Mouse (Mus musculus): ENCODE results near the gene Cnksr3. TPM values are rescaled to one million over a fixed set of nuclear protein-coding genes. Genes with fewer than 3 reads are reported as not detected.

The Cnksr3 gene
- polyA plus RNA-seq, 1 experiment from 2014 or later, result 3.2 TPM

GRCm38 (mm10) chr10:7163031-7163430 lies 49.0 kb downstream of the Cnksr3 start:
- Histone ChIP-seq H3K4me1 (ENCODE audit: control insufficient read depth, insufficient read depth, low read length) (peaks cover 12% of the 10 kb centered on the region), H3K27ac (ENCODE audit: low read depth, low read length) (no peak overlapping the region), H3K36me3 (ENCODE audit: control insufficient read depth, insufficient read depth, low read length) (no peaks in the 10 kb centered on the region), H3K9ac (ENCODE audit: low read length) (no peak overlapping the region), H3K9me3 (replicated peaks; ENCODE audit: control insufficient read depth, low read length) (no peaks in the 10 kb centered on the region), H3K27me3 (replicated peaks; ENCODE audit: control insufficient read depth, insufficient read depth, low read length) (no peaks in the 10 kb centered on the region), H3K4me3 (ENCODE audit: low read depth, low read length) (no peak overlapping the region), H3K4me2 (ENCODE audit: low read length) (no peak overlapping the region)
- DNase-seq (ENCODE audit: low spot score), result peak; percentile 58
- ATAC-seq, result peak; percentile 57
- WGBS, result 15% methylated on average over 12 of the region's 12 CpGs

DNA sequence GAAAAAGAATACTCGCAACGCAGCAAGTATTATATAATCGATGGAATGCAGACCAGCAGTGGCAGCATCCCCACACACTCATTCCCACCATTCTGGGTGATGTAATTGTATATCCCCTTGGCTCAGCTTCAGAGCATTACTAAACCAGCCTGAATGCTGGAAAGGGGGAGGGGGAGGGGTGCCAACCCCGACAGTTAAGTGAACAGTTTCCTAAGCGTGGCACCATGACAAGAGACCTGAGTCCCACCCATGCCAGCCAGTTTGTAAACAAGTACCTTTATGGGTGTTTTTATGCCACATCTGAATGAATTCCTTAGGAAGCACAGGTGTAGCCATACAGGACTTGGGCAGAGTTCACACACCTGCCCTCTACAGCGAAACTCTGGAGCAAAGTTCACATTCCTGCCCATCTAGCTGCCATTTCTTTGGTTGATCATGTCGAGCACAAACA lies 53.0 kb downstream of the Cnksr3 start:
- WGBS, result 29% methylated on average over 7 of the region's 7 CpGs
- H3K9me3 ChIP-seq (replicated peaks; ENCODE audit: control insufficient read depth, low read length), result no peaks in the 10 kb centered on the region
- H3K4me2 ChIP-seq (ENCODE audit: low read length), result peak overlapping the region; percentile 44
- no peak overlapping the region for H3K9ac ChIP-seq (ENCODE audit: low read length)
- H3K36me3 ChIP-seq (ENCODE audit: control insufficient read depth, insufficient read depth, low read length), result no peaks in the 10 kb centered on the region
- DNase-seq (ENCODE audit: low spot score) (peak; percentile 89), ATAC-seq (peak; percentile 80)
- 0 out of 2 replicates have a peak overlapping the region, but pooled peaks have one; percentile 1 for H3K4me3 ChIP-seq (ENCODE audit: low read depth, low read length)
- no peak overlapping the region; the same call in 1 of the 2 replicates for H3K27ac ChIP-seq (ENCODE audit: low read depth, low read length)
- peaks cover 12% of the 10 kb centered on the region for H3K4me1 ChIP-seq (ENCODE audit: control insufficient read depth, insufficient read depth, low read length)
- H3K27me3 ChIP-seq (replicated peaks; ENCODE audit: control insufficient read depth, insufficient read depth, low read length), result no peaks in the 10 kb centered on the region

DNA sequence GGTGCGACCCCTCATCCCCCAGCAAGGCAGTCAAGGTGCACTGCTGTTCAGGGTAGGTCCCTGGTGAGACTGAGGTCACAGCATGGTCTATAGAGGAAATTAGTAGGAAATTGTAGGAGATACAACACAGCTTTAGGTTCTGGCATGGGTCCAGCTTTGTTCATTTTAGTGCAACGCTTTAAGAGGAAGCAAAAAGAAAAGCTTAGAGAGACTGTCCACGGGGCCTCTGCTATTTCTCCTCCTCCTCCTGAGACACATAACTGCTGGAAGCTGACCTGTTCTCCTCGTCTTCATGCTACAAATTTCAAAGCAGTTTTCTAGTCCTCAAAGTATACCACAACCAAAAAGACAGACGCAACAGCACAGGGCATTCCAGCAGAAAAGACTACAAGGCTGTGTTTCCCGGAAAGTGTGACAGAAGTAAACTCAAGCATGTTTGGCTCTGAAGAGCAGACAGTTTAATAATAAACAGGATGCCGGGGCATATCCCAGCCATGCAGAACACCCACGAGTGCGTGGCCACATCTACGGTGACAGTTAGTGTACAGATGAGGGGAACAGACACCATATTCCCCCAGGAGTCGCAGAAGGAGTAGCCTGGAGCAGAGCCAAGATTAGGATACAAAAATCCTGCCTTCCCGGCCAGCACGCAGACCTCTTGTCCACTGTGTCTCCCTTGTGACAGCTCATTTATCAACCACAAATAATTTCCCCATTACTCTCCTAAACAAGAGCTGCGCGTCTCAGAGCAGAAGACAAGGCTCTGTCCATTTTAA lies 53.6 kb downstream of the Cnksr3 start:
- DNase-seq (ENCODE audit: low spot score) (peak; percentile 74), ATAC-seq (peak; percentile 60)
- no peaks in the 10 kb centered on the region for H3K36me3 ChIP-seq (ENCODE audit: control insufficient read depth, insufficient read depth, low read length)
- H3K4me3 ChIP-seq (ENCODE audit: low read depth, low read length), result 0 out of 2 replicates have a peak overlapping the region, but pooled peaks have one; percentile 1
- H3K9me3 ChIP-seq (replicated peaks; ENCODE audit: control insufficient read depth, low read length), result no peaks in the 10 kb centered on the region
- H3K27me3 ChIP-seq (replicated peaks; ENCODE audit: control insufficient read depth, insufficient read depth, low read length), result no peaks in the 10 kb centered on the region
- H3K27ac ChIP-seq (ENCODE audit: low read depth, low read length), result peak overlapping the region; percentile 35; the same call in 1 of the 2 replicates
- WGBS, result 27% methylated on average over 15 of the region's 15 CpGs
- peak overlapping the region; percentile 44 for H3K4me2 ChIP-seq (ENCODE audit: low read length)
- H3K9ac ChIP-seq (ENCODE audit: low read length), result no peak overlapping the region; the same call in none of the 2 replicates
- peaks cover 12% of the 10 kb centered on the region for H3K4me1 ChIP-seq (ENCODE audit: control insufficient read depth, insufficient read depth, low read length)

- H3K36me3 ChIP-seq (ENCODE audit: control insufficient read depth, insufficient read depth, low read length), result no peaks in the 10 kb centered on the region
- H3K9me3 ChIP-seq (replicated peaks; ENCODE audit: control insufficient read depth, low read length), result no peaks in the 10 kb centered on the region
- no peak overlapping the region for H3K4me3 ChIP-seq (ENCODE audit: low read depth, low read length)
- peaks cover 12% of the 10 kb centered on the region for H3K4me1 ChIP-seq (ENCODE audit: control insufficient read depth, insufficient read depth, low read length)
- WGBS, result 96% methylated on average over 5 of the region's 5 CpGs
- ATAC-seq (no peak), DNase-seq (ENCODE audit: low spot score) (no peak)
- no peak overlapping the region for H3K4me2 ChIP-seq (ENCODE audit: low read length)
- no peak overlapping the region for H3K27ac ChIP-seq (ENCODE audit: low read depth, low read length)
- no peaks in the 10 kb centered on the region for H3K27me3 ChIP-seq (replicated peaks; ENCODE audit: control insufficient read depth, insufficient read depth, low read length)
- no peak overlapping the region for H3K9ac ChIP-seq (ENCODE audit: low read length)
Measured at GRCm38 (mm10) chr10:7154877-7155276, 57.2 kb downstream of the Cnksr3 start.

- Histone ChIP-seq H3K27me3 (replicated peaks; ENCODE audit: control insufficient read depth, insufficient read depth, low read length) (no peaks in the 10 kb centered on the region), H3K36me3 (ENCODE audit: control insufficient read depth, insufficient read depth, low read length) (no peaks in the 10 kb centered on the region), H3K4me1 (ENCODE audit: control insufficient read depth, insufficient read depth, low read length) (no peaks in the 10 kb centered on the region; the same call in 1 of the 2 replicates), H3K4me3 (ENCODE audit: low read depth, low read length) (no peak overlapping the region), H3K9ac (ENCODE audit: low read length) (no peak overlapping the region), H3K9me3 (replicated peaks; ENCODE audit: control insufficient read depth, low read length) (no peaks in the 10 kb centered on the region), H3K4me2 (ENCODE audit: low read length) (no peak overlapping the region), H3K27ac (ENCODE audit: low read depth, low read length) (no peak overlapping the region)
- 86% methylated on average over 4 of the region's 4 CpGs for WGBS
- DNase-seq (ENCODE audit: low spot score), result no peak
- ATAC-seq, result no peak
Measured at GRCm38 (mm10) chr10:7152926-7153325, 59.1 kb downstream of the Cnksr3 start.

- Histone ChIP-seq H3K4me1 (ENCODE audit: control insufficient read depth, insufficient read depth, low read length) (no peaks in the 10 kb centered on the region), H3K9me3 (replicated peaks; ENCODE audit: control insufficient read depth, low read length) (no peaks in the 10 kb centered on the region), H3K9ac (ENCODE audit: low read length) (no peak overlapping the region), H3K4me3 (ENCODE audit: low read depth, low read length) (no peak overlapping the region), H3K27ac (ENCODE audit: low read depth, low read length) (no peak overlapping the region), H3K36me3 (ENCODE audit: control insufficient read depth, insufficient read depth, low read length) (no peaks in the 10 kb centered on the region), H3K27me3 (replicated peaks; ENCODE audit: control insufficient read depth, insufficient read depth, low read length) (no peaks in the 10 kb centered on the region), H3K4me2 (ENCODE audit: low read length) (no peak overlapping the region)
- DNase-seq (ENCODE audit: low spot score), result no peak
- no peak for ATAC-seq
- 86% methylated on average over 11 of the region's 11 CpGs for WGBS
Measured at GRCm38 (mm10) chr10:7149671-7150595, 62.1 kb downstream of the Cnksr3 start.

DNA sequence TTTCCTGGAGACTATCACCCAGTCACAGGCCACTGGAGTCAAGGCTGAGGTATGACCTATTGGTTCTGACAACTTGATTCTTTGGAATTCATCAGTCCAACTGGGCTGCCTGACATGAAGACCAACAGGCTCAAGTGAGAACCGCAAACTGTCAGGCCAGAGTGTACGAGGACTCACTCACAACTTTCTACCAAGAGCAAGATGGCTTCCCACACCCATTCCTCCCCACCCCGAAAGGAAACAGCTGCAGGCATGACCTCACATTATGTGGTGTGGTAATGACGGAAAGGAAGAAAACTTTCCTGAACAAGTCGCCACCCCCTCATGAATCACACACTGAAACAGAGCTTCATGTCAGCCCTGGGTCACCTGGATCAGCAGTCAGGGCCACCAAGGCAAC lies 66.4 kb downstream of the Cnksr3 start:
- WGBS, result 92% methylated on average over 5 of the region's 5 CpGs
- Histone ChIP-seq H3K36me3 (ENCODE audit: control insufficient read depth, insufficient read depth, low read length) (no peaks in the 10 kb centered on the region), H3K9ac (ENCODE audit: low read length) (no peak overlapping the region), H3K4me3 (ENCODE audit: low read depth, low read length) (no peak overlapping the region), H3K4me2 (ENCODE audit: low read length) (no peak overlapping the region), H3K4me1 (ENCODE audit: control insufficient read depth, insufficient read depth, low read length) (no peaks in the 10 kb centered on the region), H3K9me3 (replicated peaks; ENCODE audit: control insufficient read depth, low read length) (no peaks in the 10 kb centered on the region), H3K27ac (ENCODE audit: low read depth, low read length) (no peak overlapping the region), H3K27me3 (replicated peaks; ENCODE audit: control insufficient read depth, insufficient read depth, low read length) (no peaks in the 10 kb centered on the region)
- no peak for ATAC-seq
- no peak for DNase-seq (ENCODE audit: low spot score)

DNA sequence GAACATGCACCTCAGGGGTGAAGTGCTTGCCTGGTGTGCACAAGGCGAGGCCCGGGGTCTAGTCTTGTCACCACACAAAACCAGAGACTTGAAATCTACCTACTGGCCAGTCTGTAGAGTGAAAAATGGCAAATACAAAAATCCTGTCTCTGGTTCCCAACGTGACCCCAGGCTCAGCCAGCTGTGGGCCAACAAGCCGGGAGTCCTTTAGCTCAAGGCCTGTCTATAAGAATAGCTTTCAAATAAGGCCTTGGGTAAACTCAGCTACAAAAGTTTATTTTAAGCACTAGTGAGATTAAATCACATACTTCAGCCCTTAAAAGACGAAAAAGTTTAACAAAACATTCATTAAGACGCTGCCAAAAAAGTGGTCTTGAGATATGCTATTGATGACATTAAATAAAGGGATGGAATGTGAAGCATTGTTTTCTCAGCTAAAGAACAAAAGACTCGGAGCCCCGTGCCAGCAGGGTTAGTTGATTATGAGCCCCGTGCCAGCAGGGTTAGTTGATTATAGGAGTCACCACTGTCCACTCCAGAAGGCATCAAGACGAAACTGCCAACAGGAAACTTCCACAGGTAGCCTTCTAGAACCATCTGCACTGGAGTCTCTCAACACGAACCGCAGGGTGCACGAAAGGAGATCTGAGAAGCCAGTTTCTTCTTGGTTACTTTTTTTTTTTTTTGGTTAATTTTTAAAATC lies 67.8 kb downstream of the Cnksr3 start:
- Histone ChIP-seq H3K9ac (ENCODE audit: low read length) (no peak overlapping the region), H3K9me3 (replicated peaks; ENCODE audit: control insufficient read depth, low read length) (no peaks in the 10 kb centered on the region), H3K36me3 (ENCODE audit: control insufficient read depth, insufficient read depth, low read length) (no peaks in the 10 kb centered on the region), H3K27me3 (replicated peaks; ENCODE audit: control insufficient read depth, insufficient read depth, low read length) (no peaks in the 10 kb centered on the region), H3K27ac (ENCODE audit: low read depth, low read length) (no peak overlapping the region), H3K4me3 (ENCODE audit: low read depth, low read length) (no peak overlapping the region), H3K4me2 (ENCODE audit: low read length) (no peak overlapping the region), H3K4me1 (ENCODE audit: control insufficient read depth, insufficient read depth, low read length) (no peaks in the 10 kb centered on the region)
- no peak for ATAC-seq
- WGBS, result 50% methylated on average over 13 of the region's 13 CpGs
- DNase-seq (ENCODE audit: low spot score), result no peak
